Mouse (Mus musculus) WW6 (cell line): Measurements from ENCODE around the gene Rbm15.
"Not testable (repeated sequence)": the region's sequence is repeated elsewhere in the genome, so short reads cannot be mapped to it uniquely, and the experiment has no call there.

Experiments used
- DNase-seq: peaks from one replicate; pipeline ENCODE4 v3.0.0-alpha.2; 2013; ENCODE audit warnings: low read depth, low spot score

Rbm15 gene

DNA sequence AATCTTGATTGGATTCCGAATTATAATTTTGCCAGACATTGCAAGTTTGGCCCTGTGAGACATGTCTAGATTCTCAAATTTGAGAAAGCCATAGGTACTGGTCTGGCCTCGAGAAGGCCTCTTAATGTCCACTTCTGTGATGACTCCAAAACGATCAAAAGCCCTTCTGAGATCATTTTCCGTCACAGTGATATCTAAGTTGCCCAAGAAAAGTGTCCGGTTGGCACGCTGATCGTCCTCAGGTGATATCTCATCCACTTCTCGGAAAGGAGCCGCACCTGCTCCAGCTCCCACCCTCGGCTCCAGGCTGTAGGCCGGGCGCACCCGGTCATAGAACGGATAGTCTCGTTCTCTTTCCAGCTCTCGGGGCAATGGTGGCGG, 1.7 kb downstream of the Rbm15 start:
- DNase-seq = no peak

- DNase-seq = no peak
Measured at GRCm38 (mm10) chr3:107330503-107331424, 2.7 kb downstream of the Rbm15 start.

DNA sequence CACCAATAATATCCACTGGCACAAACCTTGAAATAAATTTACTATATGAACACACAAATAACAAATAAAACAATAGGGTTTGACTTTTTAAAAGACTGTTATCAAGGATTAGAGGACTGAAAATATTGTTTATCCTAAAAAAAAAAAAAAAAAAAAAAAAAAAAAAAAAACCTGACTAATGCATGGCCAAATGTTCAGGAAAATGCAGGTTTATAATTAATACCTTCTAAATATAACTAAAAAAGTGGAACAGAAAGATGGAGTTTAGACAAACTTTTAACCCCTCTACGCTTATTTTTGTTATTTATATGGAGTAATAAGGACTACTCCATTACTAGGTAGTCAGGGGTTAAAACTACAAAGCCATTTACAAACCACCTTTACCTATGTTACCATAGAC, 7.0 kb downstream of the Rbm15 start:
- no peak for DNase-seq

GRCm38 (mm10) chr3:107321776-107322175, 11.7 kb downstream of the Rbm15 start:
- no peak for DNase-seq

- DNase-seq = no peak
Measured at GRCm38 (mm10) chr3:107321141-107321540, 12.3 kb downstream of the Rbm15 start.

GRCm38 (mm10) chr3:107317338-107317737, 16.1 kb downstream of the Rbm15 start:
- no peak for DNase-seq

- DNase-seq = not testable (repeated sequence)
Measured at GRCm38 (mm10) chr3:107296917-107297316, 36.6 kb downstream of the Rbm15 start.

DNA sequence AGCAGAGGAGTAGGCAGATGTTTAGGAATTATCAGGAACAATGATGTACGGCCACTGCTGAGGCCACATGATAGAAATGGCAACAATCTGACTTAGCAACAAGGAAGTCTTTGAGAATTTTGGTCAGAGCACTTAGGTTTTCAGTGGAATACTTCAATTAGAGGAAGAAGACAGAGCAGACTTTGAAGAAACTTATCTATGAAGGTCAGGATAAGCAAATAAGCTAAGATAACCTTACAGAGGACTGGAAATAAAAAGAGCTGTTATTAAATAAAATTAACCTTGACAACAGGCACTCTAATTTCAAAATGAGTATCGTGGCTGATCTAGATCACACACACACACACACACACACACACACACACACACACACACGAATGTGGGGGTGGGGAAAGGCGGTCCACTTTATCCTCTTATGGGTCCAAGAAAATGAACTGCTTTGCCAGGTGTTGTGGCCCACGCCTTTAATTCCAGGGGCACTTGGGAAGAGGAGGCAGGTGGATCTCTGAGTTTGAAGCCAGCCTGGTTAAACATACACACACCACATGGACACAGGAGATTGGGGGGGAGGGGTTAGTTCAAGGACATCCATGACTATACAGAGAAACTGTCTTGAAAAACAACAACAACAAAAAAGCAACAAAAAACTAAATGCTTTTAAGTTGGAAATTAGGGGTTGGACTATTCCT, 37.7 kb downstream of the Rbm15 start:
- no peak for DNase-seq

DNA sequence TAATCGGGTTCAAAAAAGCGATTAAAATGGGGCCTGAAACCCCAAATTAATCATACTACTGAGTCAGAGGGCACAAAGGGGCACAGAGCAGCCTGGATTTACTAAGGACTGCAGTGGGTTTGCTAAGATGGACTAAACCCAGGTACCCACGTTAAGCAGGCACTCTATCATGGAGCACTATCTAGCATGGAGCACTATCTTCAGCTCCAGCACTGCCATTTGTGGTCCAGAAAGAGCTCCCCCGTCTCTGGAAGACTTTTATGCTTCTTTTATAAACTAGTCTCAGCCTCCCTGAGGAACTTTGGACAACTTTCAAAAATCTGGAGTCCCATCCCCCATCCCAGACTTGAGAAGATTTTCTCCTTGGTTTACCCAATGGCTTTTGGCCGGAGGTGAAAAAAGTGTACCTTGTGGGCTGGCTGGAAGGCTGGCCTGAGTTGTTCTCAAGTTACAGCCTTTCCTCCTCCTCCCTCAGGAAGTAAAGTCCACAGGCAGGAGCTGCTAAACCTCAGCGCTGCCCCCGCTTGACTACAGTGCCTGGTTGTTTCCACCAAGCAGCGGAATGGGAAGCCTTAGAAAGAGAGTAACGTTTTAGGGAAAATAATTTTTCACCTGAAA, 42.6 kb downstream of the Rbm15 start, which contains the start of gene Slc16a4:
TSS of gene Slc16a4 (plus strand) at position 467 of the 618 bp plus-strand sequence.
- DNase-seq = no peak

- DNase-seq = no peak
Measured at GRCm38 (mm10) chr3:107287346-107287745, 46.1 kb downstream of the Rbm15 start.

- DNase-seq = no peak
Measured at GRCm38 (mm10) chr3:107286123-107286522, 47.4 kb downstream of the Rbm15 start.

DNA sequence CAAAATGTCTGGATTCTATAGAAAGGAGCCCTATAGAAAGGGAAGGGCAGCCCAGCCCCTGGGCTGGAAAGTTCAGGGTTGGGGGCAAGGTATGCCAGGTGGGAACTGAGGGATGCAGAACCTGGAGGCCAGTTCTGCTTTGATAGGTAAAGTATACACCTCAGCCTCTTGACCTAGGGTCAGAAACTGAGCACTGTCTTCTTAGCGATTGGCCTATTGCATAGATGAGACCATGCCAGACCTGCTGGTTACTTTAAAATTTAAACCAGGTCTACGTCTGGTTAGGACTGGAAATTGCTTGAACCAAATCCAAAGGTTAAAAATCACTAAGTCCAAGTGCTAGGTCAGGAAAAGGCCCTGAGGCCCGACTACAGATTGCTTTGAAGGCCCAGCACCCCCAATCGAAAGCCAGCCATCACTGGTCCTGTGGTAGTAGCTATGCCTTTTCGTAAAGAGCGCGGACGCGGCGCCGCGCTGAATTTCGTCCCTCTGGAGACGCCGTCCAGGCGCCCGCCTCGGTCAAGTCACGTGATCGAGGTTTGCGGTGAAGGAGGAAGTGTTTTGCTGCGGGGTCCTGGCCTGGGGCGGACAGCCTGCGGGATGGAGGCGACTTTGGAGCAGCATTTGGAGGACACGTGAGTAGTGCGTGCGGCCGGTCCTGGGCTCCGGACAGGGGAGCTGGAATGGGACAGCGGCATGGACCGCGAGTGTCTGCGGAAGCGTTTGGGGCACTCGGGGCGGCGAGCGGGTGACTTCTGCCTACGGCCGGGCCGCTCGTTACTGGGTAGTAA, 54.8 kb downstream of the Rbm15 start, which contains the start of gene Lamtor5:
TSS of gene Lamtor5 (plus strand) at position 380 of the 791 bp plus-strand sequence.
- DNase-seq = peak; percentile 76

DNA sequence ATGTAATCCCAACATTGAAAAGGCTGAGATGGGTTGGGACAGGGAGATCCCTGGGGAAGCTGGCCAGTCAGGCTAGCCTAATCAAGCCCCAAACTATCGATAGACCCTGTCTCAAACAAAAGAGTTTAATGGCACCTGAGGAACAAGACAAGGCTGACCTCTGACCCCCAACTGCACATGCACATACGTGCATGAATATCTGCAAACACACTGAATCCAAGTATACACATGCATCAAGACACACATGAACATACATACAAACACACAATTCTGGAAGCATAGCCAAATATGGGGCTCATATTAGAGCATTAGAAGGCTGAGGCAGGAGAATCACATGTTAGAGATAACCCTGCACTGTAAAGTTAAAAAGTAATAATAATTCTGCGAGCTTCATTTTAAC, 56.8 kb downstream of the Rbm15 start:
- DNase-seq = no peak

GRCm38 (mm10) chr3:107275996-107276395, 57.5 kb downstream of the Rbm15 start:
- DNase-seq = no peak
